Mouse (Mus musculus) liver, embryonic 16.5 days (tissue): ENCODE results near the gene Bcl7c. TPM values are rescaled to one million over a fixed set of nuclear protein-coding genes. Genes with fewer than 3 reads are reported as not detected.

Experiments
- ATAC-seq: fragments of 200-750 bp; cut with Nextera tagmentation; 2 replicates; pipeline ENCODE4 v1.8.0; 2017; ENCODE audit warnings: low read depth, mild to moderate bottlenecking, moderate number of reproducible peaks, moderate library complexity
- H3K27ac ChIP-seq: fragments of 300-500 bp; sonication (generic); 2 replicates; pipeline ENCODE4 v1.5.1; 2014; ENCODE audit warnings: mild to moderate bottlenecking, low read length
- H3K27me3 ChIP-seq: fragments of 300-500 bp; sonication (generic); 2 replicates; pipeline ENCODE4 v1.6.1; 2014; ENCODE audit warnings: low read depth, low read length, mixed read lengths; ENCODE audit not compliant: control insufficient read depth, insufficient read depth
- H3K36me3 ChIP-seq: fragments of 300-500 bp; sonication (generic); 2 replicates; pipeline ENCODE4 v1.6.1; 2014; ENCODE audit warnings: mild to moderate bottlenecking; ENCODE audit not compliant: control insufficient read depth, insufficient read depth
- H3K4me1 ChIP-seq: fragments of 300-500 bp; sonication (generic); 2 replicates; pipeline ENCODE4 v1.6.1; 2014; ENCODE audit warnings: low read depth, low read length, mixed read lengths; ENCODE audit not compliant: control insufficient read depth
- H3K4me2 ChIP-seq: fragments of 300-500 bp; sonication (generic); 2 replicates; pipeline ENCODE4 v1.6.1; 2014; ENCODE audit warnings: low read depth, low read length, mixed read lengths
- H3K4me3 ChIP-seq: fragments of 300-500 bp; sonication (generic); 2 replicates; pipeline ENCODE4 v1.5.1; 2014; ENCODE audit warnings: low read depth, mild to moderate bottlenecking, low read length
- H3K9ac ChIP-seq: fragments of 300-500 bp; sonication (generic); 2 replicates; pipeline ENCODE4 v1.6.1; 2014; ENCODE audit warnings: low read depth, low read length
- H3K9me3 ChIP-seq: fragments of 300-500 bp; sonication (generic); replicated peaks from 2 replicates; pipeline ENCODE4 v1.6.1; 2016; ENCODE audit warnings: low read length; ENCODE audit not compliant: control insufficient read depth
- WGBS: fragments of 180-500 bp; shearing (Covaris S2); extraction: QIAGEN DNeasy Blood & Tissue Kit; methylation state at CpG from one replicate; pipeline ENCODE4 v1.1.7; 2014; ENCODE audit not compliant: insufficient replicate concordance; 5-methylcytosine and 5-hydroxymethylcytosine counted together
- polyA plus RNA-seq: library from polyadenylated mRNA; unstranded; fragments of >200 nt; fragmentation: Nextera tagmentation; extraction: Ambion mirVana; gene quantifications from 2 replicates; pipeline ENCODE4 v1.2.1, GENCODE M21; 2015

Gene Bcl7c
- polyA plus RNA-seq, 1 experiment from 2014 or later, result 16.8 TPM

- peaks cover 11% of the 10 kb centered on the region for H3K4me1 ChIP-seq
- H3K4me3 ChIP-seq, result no peak overlapping the region
- ATAC-seq, result no peak
- no peaks in the 10 kb centered on the region for H3K9me3 ChIP-seq
- no peaks in the 10 kb centered on the region for H3K27me3 ChIP-seq
- WGBS, result 82% methylated on average over 13 of the region's 13 CpGs
- no peak overlapping the region for H3K27ac ChIP-seq
- no peak overlapping the region for H3K9ac ChIP-seq
- no peak overlapping the region for H3K4me2 ChIP-seq
- no peaks in the 10 kb centered on the region for H3K36me3 ChIP-seq
Measured at GRCm38 (mm10) chr7:127680541-127680940, 28.2 kb downstream of the Bcl7c start.

- Histone ChIP-seq H3K9ac (no peak overlapping the region), H3K36me3 (no peaks in the 10 kb centered on the region), H3K4me2 (no peak overlapping the region), H3K27ac (no peak overlapping the region), H3K4me3 (no peak overlapping the region), H3K9me3 (no peaks in the 10 kb centered on the region), H3K4me1 (peaks cover 11% of the 10 kb centered on the region), H3K27me3 (no peaks in the 10 kb centered on the region)
- ATAC-seq, result no peak
- WGBS, result 59% methylated on average over 2 of the region's 2 CpGs
Measured at GRCm38 (mm10) chr7:127678811-127679210, 29.9 kb downstream of the Bcl7c start.

GRCm38 (mm10) chr7:127677609-127678008, 31.1 kb downstream of the Bcl7c start:
- Histone ChIP-seq H3K9me3 (no peaks in the 10 kb centered on the region), H3K27ac (no peak overlapping the region), H3K4me3 (no peak overlapping the region), H3K27me3 (no peaks in the 10 kb centered on the region), H3K4me1 (peaks cover 10% of the 10 kb centered on the region), H3K9ac (no peak overlapping the region), H3K36me3 (no peaks in the 10 kb centered on the region), H3K4me2 (no peak overlapping the region)
- WGBS, result 83% methylated on average over 4 of the region's 4 CpGs
- no peak for ATAC-seq

- H3K4me1 ChIP-seq, result peaks cover 5% of the 10 kb centered on the region
- no peak overlapping the region for H3K9ac ChIP-seq
- WGBS, result 45% methylated on average over 6 of the region's 6 CpGs
- no peak overlapping the region for H3K27ac ChIP-seq
- H3K4me2 ChIP-seq, result no peak overlapping the region
- H3K4me3 ChIP-seq, result no peak overlapping the region
- H3K27me3 ChIP-seq, result no peaks in the 10 kb centered on the region
- no peaks in the 10 kb centered on the region for H3K36me3 ChIP-seq
- no peak for ATAC-seq
- no peaks in the 10 kb centered on the region for H3K9me3 ChIP-seq
Measured at GRCm38 (mm10) chr7:127677077-127677476, 31.7 kb downstream of the Bcl7c start.

GRCm38 (mm10) chr7:127675391-127675811, 33.3 kb downstream of the Bcl7c start:
- H3K9ac ChIP-seq, result no peak overlapping the region
- H3K27me3 ChIP-seq, result no peaks in the 10 kb centered on the region
- no peaks in the 10 kb centered on the region for H3K4me1 ChIP-seq
- WGBS, result 84% methylated on average over 9 of the region's 9 CpGs
- no peaks in the 10 kb centered on the region for H3K36me3 ChIP-seq
- no peak overlapping the region for H3K27ac ChIP-seq
- no peak for ATAC-seq
- H3K4me3 ChIP-seq, result no peak overlapping the region
- H3K4me2 ChIP-seq, result no peak overlapping the region
- H3K9me3 ChIP-seq, result no peaks in the 10 kb centered on the region

GRCm38 (mm10) chr7:127674977-127675376, 33.8 kb downstream of the Bcl7c start:
- H3K4me1 ChIP-seq, result no peaks in the 10 kb centered on the region
- H3K27me3 ChIP-seq, result no peaks in the 10 kb centered on the region
- H3K4me2 ChIP-seq, result no peak overlapping the region
- H3K9me3 ChIP-seq, result no peaks in the 10 kb centered on the region
- no peaks in the 10 kb centered on the region for H3K36me3 ChIP-seq
- WGBS, result 4% methylated on average over 5 of the region's 5 CpGs
- ATAC-seq, result no peak
- no peak overlapping the region for H3K4me3 ChIP-seq
- H3K27ac ChIP-seq, result no peak overlapping the region
- H3K9ac ChIP-seq, result no peak overlapping the region

GRCm38 (mm10) chr7:127672776-127673175, 36.0 kb downstream of the Bcl7c start:
- no peaks in the 10 kb centered on the region for H3K9me3 ChIP-seq
- no peak overlapping the region for H3K4me2 ChIP-seq
- no peaks in the 10 kb centered on the region for H3K4me1 ChIP-seq
- H3K9ac ChIP-seq, result no peak overlapping the region
- WGBS, result 63% methylated on average over 4 of the region's 4 CpGs
- H3K4me3 ChIP-seq, result no peak overlapping the region
- H3K27me3 ChIP-seq, result no peaks in the 10 kb centered on the region
- no peaks in the 10 kb centered on the region for H3K36me3 ChIP-seq
- peak; percentile 35; the same call in 1 of the 2 replicates for ATAC-seq
- peak overlapping the region; percentile 72 for H3K27ac ChIP-seq

- H3K27me3 ChIP-seq, result no peaks in the 10 kb centered on the region
- H3K4me1 ChIP-seq, result no peaks in the 10 kb centered on the region
- H3K4me2 ChIP-seq, result no peak overlapping the region
- no peak overlapping the region for H3K4me3 ChIP-seq
- no peaks in the 10 kb centered on the region for H3K9me3 ChIP-seq
- H3K36me3 ChIP-seq, result no peaks in the 10 kb centered on the region
- WGBS, result 62% methylated on average over 11 of the region's 11 CpGs
- peak; percentile 79 for ATAC-seq
- peak overlapping the region; percentile 72 for H3K27ac ChIP-seq
- no peak overlapping the region for H3K9ac ChIP-seq
Measured at GRCm38 (mm10) chr7:127671880-127672774, 36.6 kb downstream of the Bcl7c start.

GRCm38 (mm10) chr7:127667171-127667570, 41.6 kb downstream of the Bcl7c start:
- no peaks in the 10 kb centered on the region for H3K27me3 ChIP-seq
- ATAC-seq, result no peak
- H3K9ac ChIP-seq, result no peak overlapping the region
- H3K36me3 ChIP-seq, result no peaks in the 10 kb centered on the region
- H3K27ac ChIP-seq, result no peak overlapping the region
- H3K4me2 ChIP-seq, result no peak overlapping the region
- no peak overlapping the region for H3K4me3 ChIP-seq
- 41% methylated on average over 8 of the region's 8 CpGs for WGBS
- no peaks in the 10 kb centered on the region for H3K4me1 ChIP-seq
- no peaks in the 10 kb centered on the region for H3K9me3 ChIP-seq
